Mouse (Mus musculus) 3T3-L1 (cell line): ENCODE results near the gene Cd209a.
A peak's percentile ranks its signal among the peaks of the same experiment; 100 is the strongest.
"Not testable (repeated sequence)": the region's sequence is repeated elsewhere in the genome, so short reads cannot be mapped to it uniquely, and the experiment has no call there.

Experiments
- DNase-seq: peaks from one replicate; pipeline ENCODE4 v3.0.0-alpha.2; 2015; ENCODE audit warnings: low read depth, low spot score

Gene Cd209a

DNA sequence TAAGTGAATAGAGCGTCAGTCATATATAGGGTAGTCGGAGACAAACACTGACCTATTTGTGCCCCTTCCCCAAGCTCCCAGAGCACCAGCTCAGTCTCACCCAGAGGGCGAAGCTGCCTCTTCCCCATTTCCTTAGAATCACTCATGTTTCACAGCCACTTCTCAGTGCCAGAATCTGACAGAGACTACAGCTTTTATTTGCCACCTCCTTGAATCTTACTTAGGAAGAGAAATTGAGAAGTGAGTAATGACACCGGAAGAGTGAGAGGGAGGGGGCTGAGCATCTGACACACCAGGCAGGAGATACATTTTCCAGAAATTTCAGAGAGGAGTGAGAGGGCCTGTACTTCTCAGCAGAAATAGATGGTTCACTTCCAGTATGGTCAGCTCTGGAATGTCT, at the start of gene Cd209a:
Gene Cd209a (minus strand): TSS at position 224 of the 400 bp plus-strand sequence.
- no peak for DNase-seq

DNA sequence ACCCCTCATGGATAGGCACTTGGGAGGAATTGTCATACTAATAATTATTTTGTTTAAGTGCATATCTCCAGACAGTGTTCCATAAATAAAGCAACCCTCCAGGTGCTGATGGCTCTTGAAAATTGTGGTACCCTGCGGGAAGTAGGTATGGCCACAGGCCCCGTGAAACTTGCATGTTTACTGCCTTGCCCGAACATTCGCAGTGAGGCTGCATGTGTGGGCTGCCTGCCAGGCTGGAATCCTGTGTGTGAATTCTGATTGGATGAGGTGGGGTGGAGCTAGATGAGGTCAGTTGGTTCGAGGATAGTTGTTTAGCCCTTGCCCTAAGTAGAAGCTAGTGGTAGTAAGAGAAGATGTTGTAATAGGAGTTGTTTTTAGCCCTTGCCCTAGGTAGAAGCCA, 19.9 kb upstream of the Cd209a start:
- DNase-seq: not testable (repeated sequence)

DNA sequence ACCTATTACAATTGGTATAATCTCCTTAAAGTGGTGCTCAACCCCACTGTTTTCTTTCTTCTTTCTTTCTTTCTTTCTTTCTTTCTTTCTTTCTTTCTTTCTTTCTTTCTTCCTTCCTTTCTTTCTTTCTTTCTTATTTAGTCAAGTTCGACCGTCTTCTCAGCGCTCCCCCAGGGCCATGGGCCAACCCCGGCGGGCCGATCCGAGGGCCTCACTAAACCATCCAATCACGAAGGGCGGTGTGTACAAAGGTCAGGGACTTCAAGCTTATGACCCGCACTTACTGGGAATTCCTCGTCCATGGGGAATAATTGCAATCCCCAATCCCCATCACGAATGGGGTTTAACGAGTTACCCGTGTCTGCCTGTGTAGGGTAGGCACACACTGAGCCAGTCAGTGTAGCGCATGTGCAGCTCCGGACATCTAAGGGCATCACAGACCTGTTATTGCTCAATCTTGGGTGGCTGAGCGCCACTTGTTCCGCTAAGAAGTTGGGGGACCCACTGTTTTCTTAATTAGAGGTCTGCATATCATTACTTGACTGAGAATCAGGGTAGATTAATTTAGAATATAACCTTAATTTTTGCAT, 5.6 kb upstream of the Cd209a start:
- peak; percentile 99 for DNase-seq

DNA sequence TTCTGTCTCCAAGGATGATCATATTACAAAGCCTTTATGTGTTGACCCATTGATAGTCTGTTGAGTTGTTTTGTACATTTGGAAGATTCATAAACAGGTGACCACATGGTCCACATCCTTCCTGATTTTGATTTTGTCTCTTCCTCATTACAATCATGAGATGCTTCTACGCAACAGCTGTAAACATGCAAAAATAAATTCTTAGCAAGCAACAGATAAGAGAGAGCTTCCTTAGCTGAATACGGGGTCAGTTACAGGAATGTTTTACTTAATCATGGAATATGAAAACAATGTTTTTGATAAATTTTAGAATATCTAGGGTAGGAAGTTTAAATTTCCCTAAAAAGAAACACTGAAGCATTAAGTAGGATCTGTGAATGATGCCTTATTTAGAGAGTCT, 11.8 kb downstream of the Cd209a start:
- no peak for DNase-seq

DNA sequence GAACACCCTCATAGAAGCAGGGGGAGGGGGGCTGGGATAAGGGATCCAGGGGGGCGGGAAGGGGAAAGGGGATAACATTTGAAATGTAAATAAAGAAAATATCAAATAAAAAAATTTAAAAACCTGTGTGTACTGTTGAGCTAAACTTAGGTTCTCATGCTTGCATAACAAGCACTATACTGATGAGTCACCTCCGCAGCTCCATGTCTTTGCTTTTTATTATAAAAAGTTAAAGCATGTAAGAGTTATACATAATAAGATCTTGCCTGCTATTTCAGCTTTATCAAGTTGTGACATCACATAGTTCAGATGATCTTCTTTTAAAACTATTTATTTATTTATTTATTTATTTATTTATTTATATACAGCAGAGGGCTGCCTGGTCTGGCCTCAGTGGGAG, 13.2 kb downstream of the Cd209a start:
- no peak for DNase-seq

DNA sequence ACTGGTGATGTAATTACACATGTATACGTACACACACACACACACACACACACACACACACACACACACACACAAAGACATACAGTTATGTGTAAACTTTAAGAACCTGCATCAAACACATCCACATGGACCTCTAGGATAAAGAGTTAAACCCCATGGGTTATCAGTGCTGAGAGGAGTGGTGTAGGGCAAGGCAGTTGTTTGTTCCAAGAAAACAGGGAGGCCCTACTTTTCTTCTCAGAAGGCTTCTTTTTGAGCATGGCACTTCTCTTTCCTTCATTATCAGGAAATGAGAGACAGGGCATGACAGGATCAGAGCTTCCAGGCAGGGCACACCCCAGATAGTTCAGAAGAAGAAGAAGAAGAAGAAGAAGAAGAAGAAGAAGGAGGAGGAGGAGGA, 14.7 kb downstream of the Cd209a start:
- DNase-seq: no peak

DNA sequence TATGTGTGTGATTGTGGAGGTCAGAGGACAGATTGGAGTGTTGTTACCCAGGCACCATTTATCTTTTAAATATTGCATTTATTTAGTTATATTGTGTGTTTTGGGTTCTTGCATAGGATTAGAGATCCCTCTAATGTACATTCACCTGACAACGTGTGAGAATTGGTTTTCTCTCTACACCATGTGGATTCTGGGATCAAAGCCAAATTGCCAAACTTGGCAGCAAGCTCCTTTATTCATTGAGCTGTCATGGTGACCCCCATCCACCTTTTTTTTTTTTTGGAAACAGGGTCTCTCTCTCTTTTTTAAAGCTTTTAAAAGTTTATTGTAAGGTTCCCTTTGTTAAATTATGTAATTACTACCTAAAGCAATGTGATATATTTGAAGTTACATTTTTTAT, 27.7 kb downstream of the Cd209a start:
- no peak for DNase-seq

DNA sequence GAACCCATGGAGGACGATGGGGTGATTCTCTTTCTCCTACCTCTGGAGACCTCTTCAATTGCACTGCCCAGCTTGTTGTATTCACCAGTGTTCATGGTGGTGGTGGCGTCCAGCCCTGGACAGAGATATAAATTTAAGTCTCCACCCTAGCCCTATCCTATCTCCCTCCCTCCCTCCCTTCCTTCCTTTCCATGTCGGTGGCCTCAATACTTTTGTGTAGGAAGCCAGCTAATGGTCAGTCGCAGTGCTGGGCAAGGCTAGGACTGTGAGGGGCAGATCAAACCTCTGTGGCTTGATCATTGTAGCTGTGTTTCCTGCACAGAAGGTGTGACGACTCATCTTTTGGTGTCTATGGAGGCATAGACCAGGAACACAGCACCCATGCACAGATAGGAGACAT, 28.2 kb downstream of the Cd209a start, which contains the start of gene Clec4g:
Gene Clec4g (minus strand): TSS at position 101 of the 400 bp plus-strand sequence.
- DNase-seq: no peak

DNA sequence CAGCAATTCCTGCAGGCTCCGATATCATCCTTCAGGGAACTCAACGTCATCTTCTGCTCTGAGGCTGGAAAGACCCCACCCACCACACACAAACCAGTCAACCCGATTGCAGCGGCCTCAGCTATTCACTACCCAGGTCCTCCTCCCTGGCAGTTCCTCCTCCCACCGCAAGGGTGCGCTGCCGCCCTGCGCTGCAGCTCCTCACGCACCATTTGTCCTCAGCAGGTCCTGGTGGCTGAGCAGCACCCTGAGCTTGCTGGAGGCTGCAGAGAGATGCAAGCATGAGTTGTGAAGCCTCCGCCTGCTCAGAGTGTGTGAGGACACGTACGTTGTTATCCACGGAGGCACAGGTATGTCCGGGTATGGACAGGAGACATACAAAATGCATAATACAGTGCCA, 30.2 kb downstream of the Cd209a start:
- DNase-seq: peak; percentile 57

DNA sequence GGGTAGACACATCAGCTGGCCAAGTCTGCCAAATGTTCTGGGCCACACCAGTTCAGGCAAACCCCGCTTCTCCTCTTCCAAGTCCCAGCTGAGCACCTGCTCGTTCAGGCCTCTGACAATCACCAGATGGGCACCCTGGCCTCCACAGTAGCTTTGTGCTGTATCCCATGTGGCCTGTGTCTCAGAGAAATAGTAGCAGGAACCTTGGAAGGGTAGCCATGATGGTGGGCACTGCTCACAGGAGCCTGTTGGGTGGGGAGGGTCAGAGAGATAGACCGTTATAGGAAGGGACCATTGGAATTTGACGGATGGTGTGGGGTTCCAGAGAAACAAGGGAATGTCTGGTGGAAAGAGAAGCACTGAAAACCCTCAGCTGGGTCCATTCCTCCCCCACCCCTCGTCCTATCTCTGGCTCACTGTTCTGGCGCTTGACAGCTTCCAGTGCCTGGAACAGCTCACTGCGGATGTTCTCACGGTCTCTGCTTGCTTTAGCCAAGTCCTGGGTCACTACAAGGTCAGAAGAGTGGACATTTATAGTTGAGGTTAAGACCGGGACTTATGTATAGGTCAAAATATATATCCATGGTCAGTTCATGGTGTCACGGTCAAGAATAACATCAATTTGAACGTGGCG, 31.3 kb downstream of the Cd209a start:
- no peak for DNase-seq

DNA sequence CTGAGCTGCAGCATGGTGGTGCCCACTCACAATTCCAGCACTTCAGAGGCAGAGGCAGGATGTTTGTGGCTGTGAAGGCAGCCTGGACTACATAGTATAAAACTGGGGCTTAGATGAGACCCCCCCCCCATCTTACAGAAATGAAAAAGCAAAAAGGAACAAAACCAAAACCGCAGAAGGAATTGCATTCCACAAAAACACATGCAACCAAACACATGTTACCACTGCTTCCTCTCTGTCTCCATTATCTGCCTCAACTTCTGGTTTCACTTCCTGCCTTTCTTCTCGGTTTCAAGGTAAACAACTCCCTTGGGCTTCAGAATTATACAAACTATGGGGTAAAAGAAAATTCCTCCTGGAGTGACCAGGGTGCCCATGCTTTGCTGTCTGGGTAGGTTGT, 37.1 kb downstream of the Cd209a start:
- no peak for DNase-seq

DNA sequence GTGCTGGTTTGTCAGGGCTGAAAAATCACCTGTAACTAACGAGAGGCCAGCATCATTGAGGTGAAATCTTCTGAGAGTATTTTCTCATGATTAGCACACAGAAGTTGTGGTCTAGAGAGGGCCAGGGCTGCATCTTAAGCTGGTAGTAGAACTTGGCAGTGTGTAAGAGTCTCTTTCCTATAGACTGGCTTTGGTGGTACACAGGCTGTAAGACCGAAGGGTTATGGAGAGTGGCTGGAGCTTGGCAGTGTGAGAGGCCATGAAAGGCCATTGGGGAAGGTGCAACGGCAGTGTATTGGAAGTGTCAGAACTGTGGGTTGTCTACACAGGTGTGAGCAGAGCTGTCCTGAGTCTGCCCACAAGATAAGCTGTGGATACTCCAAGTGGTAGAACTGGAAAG, 38.5 kb downstream of the Cd209a start:
- DNase-seq: no peak

DNA sequence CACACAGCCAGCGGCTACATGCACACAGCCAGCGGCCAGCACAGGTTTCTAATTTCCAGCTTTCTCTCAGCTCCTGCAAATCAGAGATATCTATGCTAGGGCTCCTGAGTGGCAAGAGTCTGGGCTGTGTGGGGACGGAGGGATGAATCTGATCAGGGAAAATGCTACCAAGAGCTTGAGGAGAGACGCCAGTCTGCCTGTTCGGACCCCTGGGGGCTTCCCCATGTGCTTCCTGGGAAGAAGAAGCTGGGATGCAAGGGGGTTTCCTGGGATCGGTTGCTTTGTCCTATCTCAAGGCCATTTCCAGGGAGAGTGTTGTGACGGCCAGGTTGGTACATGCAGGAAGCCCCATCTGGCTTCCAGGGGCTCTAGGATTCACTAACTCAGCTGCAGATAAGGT, 41.2 kb downstream of the Cd209a start:
- no peak for DNase-seq

DNA sequence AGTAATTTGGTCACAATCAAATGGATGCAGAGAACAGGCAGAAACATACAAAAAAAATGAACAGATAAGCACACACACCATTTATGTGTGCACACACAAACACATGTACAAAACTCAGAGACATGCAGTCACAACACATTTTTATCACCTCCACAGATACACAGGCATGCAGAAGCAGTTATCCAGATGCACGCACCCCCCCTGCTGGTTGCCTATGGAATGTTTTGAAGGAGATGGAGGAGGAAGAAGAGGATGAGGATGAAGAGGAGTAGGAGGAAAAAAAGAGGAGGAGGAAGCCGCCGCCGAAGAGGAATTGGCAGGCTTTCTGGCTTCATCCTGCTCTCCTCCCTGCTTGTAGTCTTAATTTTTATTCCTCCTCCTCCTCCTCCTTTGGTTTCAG, 43.1 kb downstream of the Cd209a start:
- peak; percentile 28 for DNase-seq

DNA sequence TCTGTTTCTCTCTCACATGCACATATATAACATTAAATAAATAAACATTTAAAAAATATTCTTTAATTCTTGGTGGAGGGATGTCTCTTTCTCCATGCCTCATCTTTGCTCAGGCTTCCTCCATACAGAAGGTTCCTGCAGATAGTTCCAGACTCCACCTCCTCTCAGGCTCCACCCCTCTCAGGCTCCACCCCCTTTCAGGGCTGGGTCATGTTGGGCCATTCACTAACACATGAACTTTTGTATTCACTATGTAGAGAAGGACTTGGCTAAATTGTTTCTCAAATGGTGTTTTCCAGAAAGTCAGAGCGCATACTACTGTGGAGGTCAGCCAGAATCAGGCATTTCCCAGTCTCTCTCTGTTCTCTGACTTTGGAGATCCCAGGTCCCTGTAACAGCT, 47.3 kb downstream of the Cd209a start:
- DNase-seq: no peak

DNA sequence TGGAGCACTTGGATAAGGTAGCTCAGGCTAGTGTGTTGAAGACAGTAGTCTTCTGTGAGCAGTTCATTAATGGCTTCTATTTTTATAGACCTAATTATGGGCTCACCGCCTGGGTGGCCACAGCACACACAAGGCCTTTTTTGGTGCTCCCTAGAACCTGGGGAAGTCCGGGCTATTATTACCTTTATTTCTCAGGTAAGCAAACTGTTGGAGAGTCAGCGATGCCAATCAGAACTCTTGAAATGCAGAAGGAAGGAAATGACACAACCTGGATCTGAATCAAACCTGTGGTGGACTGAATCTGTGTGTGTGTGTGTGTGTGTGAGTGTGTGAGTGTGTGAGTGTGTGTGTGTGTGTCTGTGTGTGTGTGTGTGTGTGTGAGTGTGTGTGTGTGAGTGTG, 54.7 kb downstream of the Cd209a start, which contains the start of gene Fcer2a:
Gene Fcer2a (minus strand): TSS at position 55 of the 400 bp plus-strand sequence.
- no peak for DNase-seq
